Mouse (Mus musculus) embryo, embryonic 9.5 days (tissue): ENCODE results near the gene Mast1.
A peak's percentile ranks its signal among the peaks of the same experiment; 100 is the strongest.
"Not testable (repeated sequence)": the region's sequence is repeated elsewhere in the genome, so short reads cannot be mapped to it uniquely, and the experiment has no call there.

ENCODE experiments used
- DNase-seq: peaks from one replicate; pipeline ENCODE4 v3.0.0-alpha.2; 2017; ENCODE audit errors: extremely low spot score

Gene Mast1

GRCm38 (mm10) chr8:84909949-84910348 lies 27.2 kb downstream of the Mast1 start:
- no peak for DNase-seq

- DNase-seq, result no peak
Measured at GRCm38 (mm10) chr8:84909162-84909767, 27.9 kb downstream of the Mast1 start.

- peak; percentile 94 for DNase-seq
Measured at GRCm38 (mm10) chr8:84908421-84909161, 28.6 kb downstream of the Mast1 start, which contains the start of gene Dnase2a. TSS of gene Dnase2a (plus strand) at chr8:84908560.

DNA sequence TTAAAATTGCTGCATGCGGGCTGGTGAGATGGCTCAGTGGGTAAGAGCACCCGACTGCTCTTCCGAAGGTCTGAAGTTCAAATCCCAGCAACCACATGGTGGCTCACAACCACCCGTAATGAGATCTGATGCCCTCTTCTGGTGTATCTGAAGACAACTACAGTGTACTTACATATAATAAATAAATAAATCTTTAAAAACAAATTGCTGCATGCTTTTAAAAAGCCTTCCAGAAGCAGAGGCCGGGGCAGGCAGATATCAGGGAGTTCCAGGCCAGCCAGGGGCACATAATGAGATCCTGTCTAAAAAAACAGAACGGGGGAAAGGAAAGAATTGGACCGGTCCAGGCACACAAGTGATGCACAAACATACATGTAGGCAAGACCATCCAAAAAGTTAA lies 29.2 kb downstream of the Mast1 start:
- not testable (repeated sequence) for DNase-seq

- no peak for DNase-seq
Measured at GRCm38 (mm10) chr8:84907493-84907892, 29.7 kb downstream of the Mast1 start.

GRCm38 (mm10) chr8:84907037-84907436 lies 30.1 kb downstream of the Mast1 start:
- DNase-seq, result no peak

- DNase-seq, result no peak
Measured at GRCm38 (mm10) chr8:84904351-84904750, 32.8 kb downstream of the Mast1 start.

DNA sequence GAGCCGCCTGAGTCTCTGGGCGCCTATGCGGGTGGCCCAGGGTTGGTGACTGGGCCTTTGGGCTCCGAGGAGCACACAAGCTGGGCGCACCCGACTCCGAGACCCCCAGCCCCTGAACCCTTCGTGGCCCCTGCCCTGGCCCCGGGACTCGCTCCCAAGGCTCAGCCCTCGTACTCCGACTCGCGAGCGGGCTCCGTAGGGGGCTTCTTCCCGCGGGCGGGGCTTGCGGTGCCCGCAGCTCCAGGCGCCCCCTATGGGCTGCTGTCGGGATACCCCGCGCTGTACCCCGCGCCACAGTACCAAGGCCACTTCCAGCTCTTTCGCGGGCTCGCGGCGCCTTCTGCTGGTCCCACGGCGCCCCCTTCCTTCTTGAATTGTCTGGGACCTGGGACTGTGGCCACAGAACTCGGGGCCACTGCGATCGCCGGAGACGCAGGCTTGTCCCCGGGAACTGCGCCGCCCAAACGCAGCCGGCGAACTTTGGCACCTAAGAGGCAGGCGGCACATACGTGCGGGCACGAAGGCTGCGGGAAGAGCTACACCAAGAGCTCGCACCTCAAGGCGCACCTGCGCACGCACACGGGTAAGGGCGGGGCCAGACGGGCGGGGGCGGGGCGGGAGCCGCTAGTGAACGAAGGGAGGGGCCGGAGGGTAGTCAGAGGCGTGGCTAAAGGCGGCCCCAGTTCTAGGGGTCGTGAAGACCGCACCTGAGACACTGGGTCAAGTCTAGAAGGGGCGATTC lies 34.1 kb downstream of the Mast1 start:
- DNase-seq, result peak; percentile 89

GRCm38 (mm10) chr8:84902367-84902919 lies 34.7 kb downstream of the Mast1 start:
- no peak for DNase-seq

DNA sequence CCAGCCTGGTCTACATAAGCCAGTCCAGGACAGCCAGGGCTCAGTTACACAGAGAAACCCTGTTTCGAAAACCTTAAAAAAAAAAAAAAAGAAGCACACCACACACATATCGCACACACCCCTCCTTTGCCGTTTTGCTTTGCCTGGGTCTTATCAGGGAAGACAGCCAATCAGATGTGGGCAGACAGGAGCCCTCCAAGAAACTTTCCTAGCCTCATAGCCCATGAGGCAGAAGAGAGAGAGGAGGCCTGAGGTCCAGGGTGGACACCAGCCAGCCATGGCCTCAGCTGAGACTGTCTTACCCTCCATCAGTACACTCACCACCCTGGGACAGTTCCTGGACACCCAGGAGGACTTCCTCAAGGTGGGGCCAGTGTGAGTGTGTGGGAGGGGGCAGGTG lies 35.4 kb downstream of the Mast1 start, which contains the start of gene Klf1:
Klf1 (plus strand) TSS at position 177 of the 400 bp plus-strand sequence.
- DNase-seq, result no peak

- no peak for DNase-seq
Measured at GRCm38 (mm10) chr8:84901071-84901470, 36.1 kb downstream of the Mast1 start.

- no peak for DNase-seq
Measured at GRCm38 (mm10) chr8:84895963-84896362, 41.2 kb downstream of the Mast1 start.

DNA sequence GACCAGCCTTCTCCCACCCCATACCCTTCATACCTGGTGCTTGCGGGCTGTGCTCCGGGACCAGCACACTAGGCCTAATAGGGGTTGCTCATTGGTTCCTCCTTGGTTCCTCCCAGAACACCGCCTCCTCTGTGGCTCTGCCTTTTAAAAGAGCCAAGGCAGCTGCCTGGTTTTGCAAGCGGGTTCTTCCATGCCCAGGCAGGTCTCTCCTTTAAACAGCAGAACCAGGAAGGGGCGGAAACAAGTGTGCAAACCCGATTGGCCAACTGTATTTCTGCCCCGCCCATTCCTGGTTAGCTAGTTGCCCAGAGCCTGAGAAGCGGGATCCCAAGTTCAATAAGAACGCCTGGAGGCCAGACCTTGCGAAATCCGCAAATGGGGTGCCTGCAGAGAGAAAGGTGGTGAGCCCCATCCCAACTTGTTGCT lies 43.4 kb downstream of the Mast1 start, which contains the start of gene Gcdh:
Gcdh (minus strand) TSS at position 213 of the 426 bp plus-strand sequence.
- DNase-seq, result peak; percentile 89

DNA sequence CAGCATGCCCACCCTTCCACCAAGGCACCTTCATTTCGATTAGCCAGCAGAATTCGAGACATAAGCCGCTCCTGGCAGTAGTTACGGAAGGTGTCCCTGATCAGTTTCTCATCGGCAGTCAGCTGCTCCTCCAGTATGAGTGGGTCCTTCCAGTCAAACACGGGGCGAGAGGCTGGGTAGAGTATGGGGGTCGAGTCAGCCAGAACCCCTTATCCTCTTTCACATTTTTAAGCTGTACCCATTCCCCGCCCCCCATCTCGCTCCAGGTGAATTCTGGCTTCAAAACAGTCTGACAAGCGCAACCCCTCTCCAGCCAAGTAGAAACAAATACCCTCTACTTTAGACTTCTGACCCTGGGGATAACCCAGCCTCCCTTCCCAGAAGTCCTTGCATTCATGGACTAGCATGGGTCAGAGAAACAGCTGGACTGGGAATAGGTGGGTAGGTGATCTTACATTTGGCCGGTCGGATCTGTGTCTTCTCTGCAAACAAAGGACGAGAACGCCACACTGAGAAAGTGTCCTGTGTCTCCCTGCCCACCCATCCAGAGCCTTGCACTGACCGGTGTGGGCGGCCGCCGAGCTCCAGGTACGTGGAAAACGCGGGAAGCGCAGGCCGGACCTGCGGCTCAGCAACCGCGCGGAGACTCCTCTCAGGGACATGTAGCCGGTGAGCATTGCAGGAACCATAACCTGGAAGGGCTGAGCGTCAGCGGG lies 44.0 kb downstream of the Mast1 start:
- no peak for DNase-seq

DNA sequence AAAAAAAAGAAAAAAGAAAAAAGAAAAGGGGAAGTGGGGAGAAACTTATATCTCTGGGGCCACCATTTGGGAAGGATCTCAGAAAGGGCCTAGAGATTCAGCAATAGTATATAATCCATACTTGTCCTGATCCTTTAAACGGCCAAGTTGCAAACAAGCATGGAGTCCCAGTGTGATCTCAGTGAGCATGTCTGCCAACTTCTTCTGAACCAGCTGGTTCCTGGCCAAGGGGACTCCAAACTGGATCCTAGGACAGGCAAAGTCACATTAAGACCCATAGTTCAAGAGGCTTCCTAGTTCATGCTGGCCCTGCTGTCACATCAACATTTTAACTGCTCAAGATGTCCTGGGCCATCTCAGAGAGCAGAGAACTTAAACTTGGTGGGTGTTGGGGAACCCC lies 48.0 kb downstream of the Mast1 start:
- DNase-seq, result no peak

- no peak for DNase-seq
Measured at GRCm38 (mm10) chr8:84888280-84888679, 48.9 kb downstream of the Mast1 start.

- no peak for DNase-seq
Measured at GRCm38 (mm10) chr8:84884728-84885127, 52.4 kb downstream of the Mast1 start.

GRCm38 (mm10) chr8:84878915-84879314 lies 58.2 kb downstream of the Mast1 start:
- DNase-seq, result no peak

GRCm38 (mm10) chr8:84877297-84878035 lies 59.7 kb downstream of the Mast1 start:
- DNase-seq, result no peak

GRCm38 (mm10) chr8:84874339-84874738 lies 62.8 kb downstream of the Mast1 start:
- no peak for DNase-seq

DNA sequence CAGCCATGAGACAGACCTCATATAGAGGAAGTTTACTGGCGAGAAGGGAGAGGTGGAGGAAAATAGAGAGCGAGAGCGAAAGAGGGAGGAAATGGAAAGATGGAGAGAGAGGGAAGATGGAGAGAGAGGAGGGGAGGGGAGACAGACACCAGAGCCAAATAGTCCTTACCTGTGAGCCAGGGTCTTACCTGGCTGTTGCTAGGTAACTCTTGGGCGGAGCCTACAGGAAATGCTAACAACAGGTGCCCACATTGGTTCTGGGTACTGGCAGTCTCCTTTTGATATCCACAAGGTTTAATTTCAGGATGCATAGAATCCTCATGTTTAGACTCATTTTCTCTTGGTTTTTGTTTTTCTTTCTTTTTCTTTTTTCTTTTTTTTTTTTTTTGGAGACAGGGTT lies 64.1 kb downstream of the Mast1 start:
- DNase-seq, result no peak
